Mouse (Mus musculus) cerebellum, postnatal 25 days (tissue): ENCODE data around the gene Gtpbp4.
"Not testable (repeated sequence)": the region's sequence is repeated elsewhere in the genome, so short reads cannot be mapped to it uniquely, and the experiment has no call there.

Source experiments
- DNase-seq, 2 experiments: peaks; one replicate each; pipeline ENCODE4 v3.0.0; 2021; ENCODE audit warnings: mixed read lengths in 2 of 2

Gtpbp4 gene

DNA sequence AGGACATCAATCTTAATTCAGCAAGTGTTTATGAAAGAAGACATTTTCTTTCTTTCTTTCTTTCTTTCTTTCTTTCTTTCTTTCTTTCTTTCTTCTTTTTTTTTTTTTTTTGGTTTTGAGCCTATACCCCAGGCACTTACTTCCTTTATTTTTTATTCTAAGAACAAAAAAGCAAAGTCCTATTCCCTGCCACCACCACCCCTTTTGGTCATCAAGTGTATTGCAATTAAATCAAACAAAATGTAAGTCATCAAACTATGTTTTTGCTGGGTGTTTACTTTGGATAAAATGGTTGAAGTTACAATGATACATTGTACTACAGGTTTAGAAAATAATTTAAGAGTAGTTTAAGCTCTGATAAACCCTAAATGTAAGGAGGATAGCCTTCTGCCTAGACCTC is 23.5 kb downstream of the Gtpbp4 start:
- no peak for DNase-seq

DNA sequence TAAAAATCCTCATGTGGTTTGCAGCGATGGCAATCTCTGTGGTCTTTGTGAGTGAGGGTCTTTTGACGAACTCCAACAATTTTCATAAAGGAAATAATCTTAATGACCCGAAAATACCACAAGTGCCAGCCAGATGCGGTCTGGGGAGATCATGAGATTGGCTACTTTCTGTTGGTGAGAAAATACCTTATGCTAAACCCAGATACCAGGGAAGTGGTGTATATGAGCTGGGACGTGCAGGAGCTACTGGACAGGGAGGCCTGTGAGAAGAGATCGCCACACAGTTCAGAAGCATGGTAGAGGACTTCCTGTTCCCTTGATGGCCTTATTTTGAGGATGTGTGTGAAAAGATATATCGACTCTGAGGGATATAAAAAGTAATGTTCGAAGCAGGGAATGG is 28.1 kb downstream of the Gtpbp4 start:
- no peak for DNase-seq

DNA sequence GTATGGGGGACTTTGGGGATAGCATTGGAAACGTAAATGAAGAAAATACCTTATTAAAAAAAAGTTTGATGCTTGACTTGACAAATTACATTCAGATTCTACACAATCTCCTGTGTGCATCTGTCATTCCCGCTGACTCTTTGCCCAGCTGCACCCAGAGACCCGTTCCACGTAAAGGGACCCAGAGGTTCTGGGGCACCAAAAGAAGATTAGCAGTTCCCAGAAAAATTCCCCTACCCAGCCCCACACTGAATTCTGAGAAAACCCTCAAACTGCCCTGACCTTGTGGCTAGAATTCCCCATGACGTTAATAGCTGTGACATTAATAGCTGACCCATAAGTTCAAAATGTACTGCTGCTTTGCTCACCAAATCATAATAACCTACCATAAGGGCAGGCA is 30.7 kb downstream of the Gtpbp4 start:
- no peak for DNase-seq

DNA sequence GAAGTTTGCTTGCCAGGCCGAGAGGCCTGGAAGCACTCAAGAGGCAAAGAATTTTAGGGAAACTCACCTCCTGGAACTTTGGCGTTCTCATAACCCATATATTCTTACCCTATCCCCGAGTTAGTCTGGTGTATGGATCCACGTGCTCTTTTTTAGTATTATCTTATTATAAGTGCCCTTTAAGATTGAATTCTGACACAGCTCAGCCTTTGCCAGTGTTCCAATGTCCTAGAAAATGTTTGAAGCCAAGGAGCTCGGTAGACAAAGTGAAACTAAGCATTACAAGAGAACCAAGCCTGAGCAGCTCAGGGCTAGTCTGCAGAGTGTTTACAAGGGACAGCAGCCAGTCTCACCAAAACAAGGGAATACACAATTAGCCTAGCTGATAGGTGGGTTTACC is 33.6 kb downstream of the Gtpbp4 start:
- DNase-seq, result not testable (repeated sequence)

DNA sequence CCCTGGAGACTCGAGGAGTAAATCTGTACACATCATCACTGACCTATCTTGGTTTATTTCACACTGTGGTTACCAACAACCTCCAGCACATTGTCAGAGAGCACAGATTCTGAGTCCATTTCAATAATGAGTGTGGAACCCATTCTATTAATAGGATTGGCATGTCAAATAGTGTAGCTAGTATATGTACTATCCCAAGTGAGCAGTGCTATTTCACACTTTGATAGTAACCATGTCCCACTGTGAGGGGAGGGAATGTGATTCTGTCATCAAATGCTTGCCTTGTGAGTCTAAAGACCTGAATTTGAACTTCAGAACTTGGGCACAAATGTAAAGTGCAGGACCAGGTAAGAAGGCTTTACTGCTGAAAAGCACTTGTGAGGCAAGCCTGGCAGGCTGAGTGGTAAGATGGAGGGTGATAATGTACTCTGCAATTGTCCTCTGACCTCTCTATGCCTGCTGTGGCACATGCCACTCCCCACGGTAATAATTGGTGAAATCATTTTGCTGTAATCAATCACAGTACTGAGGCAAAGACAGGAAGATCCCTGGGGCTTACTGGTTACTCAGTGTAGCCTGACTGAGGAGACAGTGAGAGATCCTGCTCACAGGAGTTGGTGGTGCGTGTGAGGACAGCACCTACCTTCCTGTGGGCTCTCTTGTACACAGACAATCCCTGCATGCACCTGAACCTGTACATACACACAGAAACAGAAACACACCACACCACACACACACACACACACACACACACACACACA is 34.6 kb downstream of the Gtpbp4 start:
- DNase-seq, result not testable (repeated sequence)

DNA sequence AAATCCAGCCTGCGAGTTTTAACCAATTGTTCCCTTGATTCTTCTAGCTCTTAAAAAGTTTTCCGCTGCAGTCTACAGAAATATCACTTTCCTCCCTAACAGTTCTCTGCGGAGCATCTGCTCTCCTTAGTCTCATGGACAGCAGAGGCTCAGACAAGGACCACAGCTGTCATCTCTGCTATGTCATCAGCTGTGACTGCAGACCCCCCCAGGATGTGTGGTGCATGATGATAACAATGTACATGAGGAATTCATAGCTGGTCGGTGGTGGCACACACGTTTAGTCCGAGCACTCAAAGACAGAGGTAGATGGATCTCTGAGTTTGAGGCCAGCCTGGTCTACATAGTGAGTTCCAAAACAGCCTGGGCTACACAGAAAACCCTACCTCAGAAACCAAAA is 36.3 kb downstream of the Gtpbp4 start:
- DNase-seq, result not testable (repeated sequence)

DNA sequence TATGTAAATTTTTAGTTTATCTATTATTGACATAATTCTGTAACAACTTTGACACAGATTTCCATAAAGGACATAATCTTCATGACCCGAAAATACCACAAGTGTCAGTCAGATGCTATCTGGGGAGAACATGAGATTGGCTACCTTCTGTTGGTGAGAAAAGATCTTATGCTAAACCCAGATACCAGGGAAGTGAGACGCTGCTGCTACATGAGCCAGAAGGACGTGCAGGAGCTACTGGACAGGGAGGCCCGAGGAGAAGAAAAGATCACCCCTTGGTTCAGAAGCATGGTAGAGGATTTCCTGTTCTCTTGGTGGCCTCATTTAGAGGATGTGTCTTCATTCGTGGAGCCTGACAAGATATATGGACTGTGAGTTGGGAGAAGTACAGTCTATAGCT is 36.8 kb downstream of the Gtpbp4 start:
- DNase-seq, result not testable (repeated sequence)

DNA sequence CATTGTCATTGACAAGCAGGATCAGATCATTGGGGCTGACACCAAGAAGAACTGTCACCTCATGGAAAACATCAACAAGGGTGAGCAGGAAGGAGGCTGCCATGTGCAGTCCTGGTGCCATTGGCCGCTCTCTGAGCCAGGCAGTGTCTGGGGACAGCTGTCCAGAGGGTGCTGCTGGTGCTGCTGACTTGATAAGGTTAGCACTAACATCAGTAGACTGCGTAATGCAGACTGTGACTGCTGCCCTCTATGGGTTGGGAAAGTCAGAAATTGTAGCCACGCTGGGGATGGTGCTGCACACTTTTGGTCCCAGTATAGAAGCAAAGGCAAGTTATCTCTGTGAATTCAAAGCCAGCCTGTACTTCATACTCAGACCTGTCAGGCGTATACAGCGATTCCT is 39.0 kb downstream of the Gtpbp4 start:
- DNase-seq, result not testable (repeated sequence)

DNA sequence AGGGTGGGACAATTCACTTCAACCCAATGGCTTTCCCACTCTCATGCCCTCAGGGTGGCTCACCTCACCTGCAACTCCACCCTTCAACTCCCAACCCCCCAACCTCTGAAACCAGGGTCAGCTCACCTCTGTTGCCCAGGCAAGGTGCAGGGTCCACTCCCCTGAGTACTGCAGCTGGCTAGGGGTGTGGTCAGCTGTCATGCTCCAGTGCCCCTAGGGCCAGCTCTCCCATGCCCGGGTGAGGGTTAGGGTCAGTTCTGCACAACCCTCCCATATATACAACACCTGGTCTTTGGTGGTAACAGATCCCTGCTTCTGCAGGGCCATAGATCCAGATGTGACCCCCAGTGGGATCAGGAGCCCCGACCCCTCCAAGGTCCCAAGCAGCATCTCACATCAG is 40.8 kb downstream of the Gtpbp4 start:
- not testable (repeated sequence) for DNase-seq

DNA sequence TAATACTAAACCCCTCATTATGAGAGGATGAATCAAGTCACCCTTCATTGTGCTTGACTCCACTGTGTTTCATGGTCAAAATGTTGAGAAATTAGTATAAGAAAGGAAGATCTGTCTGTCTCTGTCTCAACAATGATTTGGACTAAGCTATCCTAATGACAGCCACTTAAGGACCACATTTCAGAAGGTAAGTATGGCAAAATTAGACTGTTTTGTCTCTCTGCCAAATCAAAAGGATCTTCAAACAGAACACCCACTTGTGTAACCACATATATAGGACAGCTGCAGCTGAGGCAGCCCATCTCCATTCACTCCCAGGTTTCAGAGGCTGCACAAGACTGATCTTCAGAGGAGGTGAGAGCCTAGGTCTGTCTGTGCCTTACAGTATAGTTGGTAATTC is 43.3 kb downstream of the Gtpbp4 start, which contains the start of gene Idi2:
TSS of gene Idi2 (plus strand) at position 301 of the 400 bp plus-strand sequence.
- not testable (repeated sequence) for DNase-seq

DNA sequence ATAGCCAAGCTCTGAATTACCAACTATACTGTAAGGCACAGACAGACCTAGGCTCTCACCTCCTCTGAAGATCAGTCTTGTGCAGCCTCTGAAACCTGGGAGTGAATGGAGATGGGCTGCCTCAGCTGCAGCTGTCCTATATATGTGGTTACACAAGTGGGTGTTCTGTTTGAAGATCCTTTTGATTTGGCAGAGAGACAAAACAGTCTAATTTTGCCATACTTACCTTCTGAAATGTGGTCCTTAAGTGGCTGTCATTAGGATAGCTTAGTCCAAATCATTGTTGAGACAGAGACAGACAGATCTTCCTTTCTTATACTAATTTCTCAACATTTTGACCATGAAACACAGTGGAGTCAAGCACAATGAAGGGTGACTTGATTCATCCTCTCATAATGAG is 47.8 kb downstream of the Gtpbp4 start, which contains the start of gene Gm9745:
TSS of gene Gm9745 (minus strand) at position 101 of the 400 bp plus-strand sequence.
- not testable (repeated sequence) for DNase-seq

DNA sequence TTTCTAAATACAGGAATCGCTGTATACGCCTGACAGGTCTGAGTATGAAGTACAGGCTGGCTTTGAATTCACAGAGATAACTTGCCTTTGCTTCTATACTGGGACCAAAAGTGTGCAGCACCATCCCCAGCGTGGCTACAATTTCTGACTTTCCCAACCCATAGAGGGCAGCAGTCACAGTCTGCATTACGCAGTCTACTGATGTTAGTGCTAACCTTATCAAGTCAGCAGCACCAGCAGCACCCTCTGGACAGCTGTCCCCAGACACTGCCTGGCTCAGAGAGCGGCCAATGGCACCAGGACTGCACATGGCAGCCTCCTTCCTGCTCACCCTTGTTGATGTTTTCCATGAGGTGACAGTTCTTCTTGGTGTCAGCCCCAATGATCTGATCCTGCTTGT is 52.1 kb downstream of the Gtpbp4 start:
- DNase-seq, result not testable (repeated sequence)

DNA sequence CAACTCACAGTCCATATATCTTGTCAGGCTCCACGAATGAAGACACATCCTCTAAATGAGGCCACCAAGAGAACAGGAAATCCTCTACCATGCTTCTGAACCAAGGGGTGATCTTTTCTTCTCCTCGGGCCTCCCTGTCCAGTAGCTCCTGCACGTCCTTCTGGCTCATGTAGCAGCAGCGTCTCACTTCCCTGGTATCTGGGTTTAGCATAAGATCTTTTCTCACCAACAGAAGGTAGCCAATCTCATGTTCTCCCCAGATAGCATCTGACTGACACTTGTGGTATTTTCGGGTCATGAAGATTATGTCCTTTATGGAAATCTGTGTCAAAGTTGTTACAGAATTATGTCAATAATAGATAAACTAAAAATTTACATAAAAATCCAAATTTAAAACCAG is 54.2 kb downstream of the Gtpbp4 start:
- DNase-seq, result not testable (repeated sequence)

DNA sequence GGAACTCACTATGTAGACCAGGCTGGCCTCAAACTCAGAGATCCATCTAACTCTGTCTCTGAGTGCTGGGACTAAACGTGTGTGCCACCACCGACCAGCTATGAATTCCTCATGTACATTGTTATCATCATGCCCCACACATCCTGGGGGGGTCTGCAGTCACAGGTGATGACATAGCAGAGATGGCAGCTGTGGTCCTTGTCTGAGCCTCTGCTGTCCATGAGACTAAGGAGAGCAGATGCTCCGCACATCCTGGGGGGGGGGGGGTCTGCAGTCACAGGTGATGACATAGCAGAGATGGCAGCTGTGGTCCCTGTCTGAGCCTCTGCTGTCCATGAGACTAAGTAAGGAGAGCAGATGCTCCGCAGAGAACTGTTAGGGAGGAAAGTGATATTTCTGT is 54.8 kb downstream of the Gtpbp4 start:
- DNase-seq, result not testable (repeated sequence)

DNA sequence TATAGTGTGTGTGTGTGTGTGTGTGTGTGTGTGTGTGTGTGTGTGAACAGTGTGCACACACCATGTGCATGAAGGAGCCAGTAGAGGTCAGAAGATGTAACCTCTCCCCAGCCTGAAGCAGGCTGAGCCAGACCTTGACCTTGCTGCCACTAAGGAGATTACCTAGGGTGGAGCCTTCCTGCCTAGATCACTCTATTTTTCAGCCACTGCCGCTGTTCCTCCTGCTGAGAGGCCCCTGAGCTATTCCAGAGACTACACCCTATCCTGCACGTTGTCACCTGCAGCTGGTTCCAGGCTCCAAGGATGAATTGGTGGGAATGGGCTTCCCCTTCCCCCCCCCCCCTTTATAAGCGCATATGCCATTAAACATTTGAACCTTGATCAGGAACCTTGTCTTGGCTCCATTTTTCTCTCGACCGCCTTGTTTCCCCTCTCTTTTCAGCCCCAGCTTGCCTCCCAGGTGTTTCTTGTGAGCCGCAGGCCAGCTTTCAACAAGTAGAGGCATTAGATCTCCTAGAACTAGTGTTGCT is 58.2 kb downstream of the Gtpbp4 start:
- not testable (repeated sequence) for DNase-seq

DNA sequence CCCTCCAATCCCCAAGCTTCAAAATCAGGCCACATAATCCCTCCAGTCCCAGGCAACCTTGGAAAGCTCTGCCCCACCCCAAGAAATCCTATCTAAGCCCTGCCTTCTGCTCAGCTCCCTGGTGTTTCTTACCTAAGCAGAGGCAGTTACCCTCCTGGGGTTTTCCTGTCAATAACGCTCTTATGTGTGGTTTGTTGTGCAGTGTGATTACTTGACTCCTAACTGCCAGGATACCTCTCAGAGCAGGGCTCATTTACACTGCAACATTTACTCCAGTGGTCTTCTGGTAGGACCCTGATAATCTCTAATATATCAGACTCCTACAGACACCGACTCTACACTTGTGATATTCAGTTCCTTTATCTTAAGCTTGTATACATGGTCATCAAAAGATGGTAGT is 62.4 kb downstream of the Gtpbp4 start:
- DNase-seq, result no peak
